Mouse (Mus musculus) heart, embryonic 11.5 days (tissue): ENCODE measurements at regions not wholly inside any gene's neighbourhood (a gene's known extent, or its start where the extent isn't known, plus 50 kb on each side); places are given as distances from the start of the nearest gene placed in this dataset.

Experiments
- ATAC-seq: fragments of 200-750 bp; cut with Nextera tagmentation; replicated peaks from 2 replicates; pipeline ENCODE4 v1.8.0; 2017; ENCODE audit warnings: moderate library complexity; ENCODE audit not compliant: insufficient number of reproducible peaks, low FRiP score, low TSS enrichment
- H3K27ac ChIP-seq: fragments of 300-500 bp; sonication (generic); 2 replicates; pipeline ENCODE4 v1.5.1; 2014; ENCODE audit warnings: mild to moderate bottlenecking, low read depth, low read length
- H3K27me3 ChIP-seq: fragments of 300-500 bp; sonication (generic); 2 replicates; pipeline ENCODE4 v1.6.1; 2014; ENCODE audit warnings: mild to moderate bottlenecking, low read length, mixed read lengths; ENCODE audit not compliant: control insufficient read depth, insufficient read depth
- H3K36me3 ChIP-seq: fragments of 300-500 bp; sonication (generic); 2 replicates; pipeline ENCODE4 v1.6.1; 2014; ENCODE audit warnings: mild to moderate bottlenecking, low read length, moderate library complexity, mixed read lengths; ENCODE audit not compliant: control insufficient read depth, insufficient read depth
- H3K4me1 ChIP-seq: fragments of 300-500 bp; sonication (generic); 2 replicates; pipeline ENCODE4 v1.6.1; 2014; ENCODE audit warnings: low read length; ENCODE audit not compliant: control insufficient read depth, insufficient read depth
- H3K4me2 ChIP-seq: fragments of 300-500 bp; sonication (generic); 2 replicates; pipeline ENCODE4 v1.6.1; 2014; ENCODE audit warnings: mild to moderate bottlenecking, moderate library complexity
- H3K4me3 ChIP-seq: fragments of 300-500 bp; sonication (generic); 2 replicates; pipeline ENCODE4 v1.5.1; 2014; ENCODE audit warnings: low read depth, low read length
- H3K9ac ChIP-seq: fragments of 300-500 bp; sonication (generic); 2 replicates; pipeline ENCODE4 v1.6.1; 2014; ENCODE audit warnings: mild to moderate bottlenecking, low read depth, low read length, moderate library complexity
- H3K9me3 ChIP-seq: fragments of 300-500 bp; sonication (generic); replicated peaks from 2 replicates; pipeline ENCODE4 v1.6.1; 2016; ENCODE audit warnings: low read length; ENCODE audit not compliant: control insufficient read depth
- WGBS: fragments of 180-500 bp; shearing (Covaris S2); extraction: QIAGEN DNeasy Blood & Tissue Kit; methylation state at CpG from one replicate; pipeline ENCODE4 v1.1.7; 2014; ENCODE audit not compliant: insufficient replicate concordance; 5-methylcytosine and 5-hydroxymethylcytosine counted together

DNA sequence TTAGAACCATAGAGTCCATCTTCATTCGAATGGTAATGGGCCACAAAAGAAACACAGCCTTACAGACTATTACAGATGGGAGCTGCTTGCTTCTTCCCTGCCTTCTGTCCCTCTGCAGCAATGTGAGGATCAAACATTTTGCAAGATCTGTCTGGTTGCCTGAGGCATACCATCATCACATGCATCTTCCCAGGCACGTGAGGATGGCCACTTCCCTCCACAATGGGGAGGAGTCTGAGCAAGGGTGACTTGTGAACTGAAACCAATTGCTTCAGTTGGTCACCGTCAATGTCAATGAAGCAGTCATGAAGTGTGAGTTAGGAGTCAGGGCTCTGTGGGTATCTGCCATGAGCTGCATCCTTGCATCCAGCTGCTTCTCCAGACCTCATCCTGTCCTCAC, 123.5 kb downstream of the Gm826 start:
- no peaks in the 10 kb centered on the region for H3K27me3 ChIP-seq
- no peaks in the 10 kb centered on the region for H3K36me3 ChIP-seq
- H3K4me2 ChIP-seq = no peak overlapping the region
- no peaks in the 10 kb centered on the region for H3K9me3 ChIP-seq
- no peak overlapping the region for H3K4me3 ChIP-seq
- no peak overlapping the region for H3K9ac ChIP-seq
- no peaks in the 10 kb centered on the region for H3K4me1 ChIP-seq
- no peak for ATAC-seq
- WGBS = 57% methylated on average over 3 of the region's 3 CpGs
- no peak overlapping the region for H3K27ac ChIP-seq

DNA sequence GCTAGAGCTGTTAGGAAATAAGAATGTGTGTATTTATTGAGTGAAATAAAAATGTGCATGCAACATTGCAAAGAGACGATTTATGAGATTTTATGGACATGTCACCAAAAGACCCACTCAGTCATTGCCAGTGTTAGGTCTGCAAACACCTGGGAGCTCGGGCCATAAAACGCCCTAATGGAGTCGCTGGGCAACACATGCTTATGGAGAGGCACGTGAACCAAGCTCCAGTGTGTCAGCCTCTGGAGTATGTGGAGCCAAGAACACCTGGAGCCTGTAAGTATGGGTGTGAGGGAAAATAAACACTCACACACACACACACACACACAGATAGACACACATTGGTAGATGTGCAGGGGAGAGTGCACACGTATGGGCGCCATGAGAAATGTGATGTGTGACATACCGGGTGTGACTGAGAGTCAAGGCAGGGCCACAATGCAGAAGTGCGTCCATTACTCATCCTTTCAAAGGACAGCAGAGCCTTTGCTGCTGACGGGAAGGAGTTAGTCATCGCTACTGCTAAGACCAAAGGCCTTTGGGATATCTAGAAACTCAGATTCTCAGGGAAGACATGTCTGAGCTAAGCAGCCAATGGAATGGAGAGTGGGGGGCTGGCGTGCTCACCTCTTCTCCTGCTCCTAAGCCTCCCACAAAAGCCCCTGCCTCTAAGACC, 124.2 kb downstream of the Gm826 start:
- Histone ChIP-seq H3K27me3 (no peaks in the 10 kb centered on the region), H3K4me3 (no peak overlapping the region), H3K9me3 (no peaks in the 10 kb centered on the region), H3K27ac (no peak overlapping the region), H3K9ac (no peak overlapping the region), H3K4me2 (no peak overlapping the region), H3K4me1 (no peaks in the 10 kb centered on the region), H3K36me3 (no peaks in the 10 kb centered on the region)
- no peak for ATAC-seq
- 80% methylated on average over 12 of the region's 12 CpGs for WGBS

DNA sequence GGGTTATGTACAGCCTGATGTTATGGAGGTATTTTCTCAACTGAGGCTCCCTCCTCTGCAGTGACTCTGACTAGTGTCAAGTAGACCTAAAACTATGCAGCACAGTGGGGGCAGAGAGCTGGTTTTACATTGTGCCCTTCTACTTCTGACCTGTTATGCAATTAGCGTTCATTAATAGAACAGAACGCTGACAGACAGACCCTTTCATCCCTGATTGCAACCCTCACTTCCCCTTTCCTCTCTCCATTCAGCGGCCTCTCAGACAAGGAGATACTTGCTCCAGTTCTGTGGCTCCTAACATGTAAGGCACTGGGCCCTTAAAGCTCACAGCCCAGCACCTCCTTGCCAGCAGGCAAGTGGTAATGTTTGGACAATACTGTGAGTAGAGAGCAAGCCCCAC, 125.7 kb downstream of the Gm826 start:
- Histone ChIP-seq H3K27ac (no peak overlapping the region), H3K9ac (no peak overlapping the region), H3K27me3 (no peaks in the 10 kb centered on the region), H3K36me3 (no peaks in the 10 kb centered on the region), H3K4me1 (no peaks in the 10 kb centered on the region), H3K9me3 (no peaks in the 10 kb centered on the region), H3K4me2 (no peak overlapping the region), H3K4me3 (no peak overlapping the region)
- no peak for ATAC-seq
- WGBS = 68% methylated on average over 3 of the region's 3 CpGs

DNA sequence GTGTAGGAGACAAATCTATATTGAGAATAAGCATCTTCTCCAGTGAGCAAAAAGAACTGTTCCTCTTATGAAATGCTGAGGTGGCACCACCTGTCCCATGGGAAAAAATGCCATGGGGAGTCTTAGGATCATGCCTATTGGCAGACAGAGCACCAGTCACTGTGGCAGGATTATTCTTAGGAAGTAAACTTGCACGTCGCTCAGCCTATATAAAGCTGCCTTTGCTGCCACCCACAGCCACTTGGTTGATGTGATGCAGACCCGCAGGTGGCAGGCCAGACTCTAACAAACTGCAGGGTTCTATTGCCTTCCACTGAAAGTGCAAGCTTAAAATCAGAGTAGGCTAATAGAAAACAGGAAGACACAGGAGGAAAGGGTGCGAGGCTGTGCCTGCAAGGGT, 126.7 kb downstream of the Gm826 start:
- Histone ChIP-seq H3K36me3 (no peaks in the 10 kb centered on the region), H3K4me1 (no peaks in the 10 kb centered on the region), H3K4me3 (no peak overlapping the region), H3K27ac (no peak overlapping the region), H3K9ac (no peak overlapping the region), H3K27me3 (no peaks in the 10 kb centered on the region), H3K9me3 (no peaks in the 10 kb centered on the region), H3K4me2 (no peak overlapping the region)
- no peak for ATAC-seq
- WGBS = 58% methylated on average over 4 of the region's 4 CpGs

DNA sequence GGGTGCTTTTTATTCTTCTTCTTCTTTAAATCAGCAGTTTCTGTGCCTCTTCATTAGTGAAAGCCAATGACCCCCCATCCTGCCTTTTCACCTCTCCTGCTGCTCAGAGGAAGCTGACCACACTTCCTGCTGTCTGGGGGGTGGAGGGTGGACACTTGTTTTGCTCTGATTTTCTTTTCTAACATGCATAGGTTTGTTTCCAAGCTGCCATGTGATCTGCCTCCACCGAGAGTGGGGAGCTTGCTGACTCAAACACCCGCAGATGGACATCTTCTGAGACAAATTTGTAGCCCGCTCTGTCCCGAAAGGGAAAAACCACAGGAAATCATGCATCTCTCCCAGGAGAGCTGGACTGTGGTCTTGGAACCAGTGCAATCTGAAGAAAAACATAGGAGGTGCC, 141.3 kb downstream of the Gm826 start:
- Histone ChIP-seq H3K27ac (no peak overlapping the region), H3K27me3 (no peaks in the 10 kb centered on the region), H3K9ac (no peak overlapping the region), H3K36me3 (no peaks in the 10 kb centered on the region), H3K4me3 (no peak overlapping the region), H3K9me3 (no peaks in the 10 kb centered on the region), H3K4me2 (no peak overlapping the region), H3K4me1 (peaks cover 2% of the 10 kb centered on the region; the same call in 1 of the 2 replicates)
- WGBS = 51% methylated on average over 4 of the region's 4 CpGs
- no peak for ATAC-seq

DNA sequence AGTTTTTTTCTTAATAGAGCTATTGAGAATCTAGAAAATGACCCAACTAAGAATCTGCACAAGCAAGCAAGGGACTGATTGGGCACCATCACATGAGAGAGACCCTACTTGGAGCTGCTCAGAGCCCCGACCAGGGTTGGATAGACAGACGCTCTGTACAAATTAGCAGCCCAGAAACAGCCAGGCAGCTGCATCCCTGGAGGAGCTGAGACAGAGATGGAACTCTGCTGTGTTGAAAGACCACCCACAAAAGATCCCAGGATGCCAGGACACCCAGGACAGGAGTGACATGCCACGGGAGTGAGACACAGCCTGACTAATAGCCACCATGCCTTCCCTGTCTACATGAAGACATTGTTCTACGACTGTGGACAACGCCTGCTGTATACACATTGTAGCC, 147.9 kb downstream of the Gm826 start:
- ATAC-seq = no peak
- H3K4me1 ChIP-seq = no peaks in the 10 kb centered on the region
- no peak overlapping the region for H3K4me2 ChIP-seq
- WGBS = 73% methylated on average over 5 of the region's 5 CpGs
- H3K4me3 ChIP-seq = no peak overlapping the region
- no peaks in the 10 kb centered on the region for H3K9me3 ChIP-seq
- H3K27ac ChIP-seq = no peak overlapping the region
- no peaks in the 10 kb centered on the region for H3K36me3 ChIP-seq
- no peak overlapping the region for H3K9ac ChIP-seq
- H3K27me3 ChIP-seq = no peaks in the 10 kb centered on the region

DNA sequence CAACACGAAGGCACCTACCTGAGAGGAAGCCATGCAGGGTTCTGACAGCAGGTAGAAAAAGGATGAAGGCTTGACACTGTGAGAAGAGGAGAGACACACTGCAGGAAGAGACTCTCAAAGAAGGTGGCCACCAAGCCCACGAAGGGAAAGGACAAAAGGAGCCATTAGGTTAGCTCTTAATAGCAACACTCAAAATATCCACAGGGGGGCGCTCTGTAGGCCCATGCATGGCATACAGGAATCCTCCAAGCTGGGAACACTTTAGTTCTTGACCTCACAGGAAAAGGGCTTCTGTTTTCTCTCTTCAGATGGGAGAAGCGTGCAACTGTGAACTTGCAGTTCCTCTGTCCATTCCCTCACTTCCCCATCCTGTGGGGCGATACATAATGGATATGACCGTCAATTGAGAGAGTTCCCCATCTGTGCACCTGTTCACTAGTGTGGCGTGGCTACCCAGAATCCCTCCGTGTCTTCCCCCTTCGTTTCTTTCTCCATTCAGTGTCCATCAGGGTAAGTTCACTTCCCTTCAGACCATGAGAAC, 162.9 kb downstream of the Gm826 start:
- Histone ChIP-seq H3K9ac (no peak overlapping the region), H3K4me3 (no peak overlapping the region), H3K4me1 (no peaks in the 10 kb centered on the region), H3K9me3 (no peaks in the 10 kb centered on the region), H3K27me3 (no peaks in the 10 kb centered on the region), H3K27ac (no peak overlapping the region), H3K4me2 (no peak overlapping the region), H3K36me3 (no peaks in the 10 kb centered on the region)
- WGBS = 71% methylated on average over 9 of the region's 9 CpGs
- ATAC-seq = no peak

DNA sequence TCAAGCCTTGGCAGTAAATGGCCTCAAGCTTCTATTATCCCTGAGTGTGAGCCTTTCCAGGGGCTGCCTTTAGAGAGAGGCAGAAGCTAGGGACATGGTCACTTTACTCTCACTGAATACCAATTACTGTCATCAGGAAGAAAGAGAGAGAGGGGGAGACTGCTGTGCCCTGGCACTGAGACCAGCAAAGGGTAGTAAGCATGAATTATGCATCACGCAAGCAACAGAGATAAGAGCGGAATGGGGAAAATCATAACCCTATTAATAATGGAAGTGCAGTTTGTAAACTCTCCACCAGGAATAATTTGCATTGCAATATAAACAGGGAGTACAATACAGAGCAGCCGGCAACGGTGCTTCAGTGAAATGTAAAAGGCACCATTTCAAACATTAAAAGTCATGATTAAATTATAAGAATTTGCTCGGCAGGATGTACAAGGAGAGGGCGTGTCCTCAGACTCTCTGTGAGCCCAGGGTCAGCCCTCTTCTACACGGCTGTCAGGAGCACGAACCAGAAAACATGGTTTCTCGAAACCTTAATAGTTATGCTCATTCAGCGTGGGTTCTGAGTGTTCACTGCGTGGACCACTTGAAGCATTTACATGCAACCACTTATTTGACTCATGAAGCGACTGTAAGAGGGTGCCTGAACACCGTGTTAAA, 175.2 kb downstream of the Gm826 start:
- H3K4me3 ChIP-seq = no peak overlapping the region
- peaks cover 4% of the 10 kb centered on the region; the same call in 1 of the 2 replicates for H3K4me1 ChIP-seq
- WGBS = 70% methylated on average over 13 of the region's 13 CpGs
- no peaks in the 10 kb centered on the region for H3K9me3 ChIP-seq
- H3K27ac ChIP-seq = no peak overlapping the region
- no peak for ATAC-seq
- no peaks in the 10 kb centered on the region for H3K36me3 ChIP-seq
- H3K27me3 ChIP-seq = no peaks in the 10 kb centered on the region
- no peak overlapping the region for H3K9ac ChIP-seq
- H3K4me2 ChIP-seq = no peak overlapping the region

DNA sequence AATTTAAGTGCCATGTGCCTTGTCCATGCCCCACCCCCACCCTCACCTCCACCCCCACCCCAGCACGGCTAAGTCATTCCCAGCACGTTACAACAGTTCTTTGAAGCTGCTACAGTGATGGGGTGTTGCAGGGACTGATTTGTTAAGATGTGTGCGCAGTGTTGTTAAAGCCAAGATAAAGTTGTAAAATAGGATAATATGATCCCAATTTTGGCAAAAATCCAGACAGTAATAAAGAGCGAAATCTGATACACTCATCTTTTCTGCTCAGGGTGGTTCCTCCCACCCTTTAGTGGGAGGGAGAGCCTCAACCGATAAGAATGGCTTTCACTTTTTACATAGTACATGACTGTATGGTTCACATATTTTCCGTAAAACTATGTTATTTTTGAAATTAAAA, 180.2 kb downstream of the Gm826 start:
- H3K27me3 ChIP-seq = no peaks in the 10 kb centered on the region
- H3K9me3 ChIP-seq = no peaks in the 10 kb centered on the region
- H3K9ac ChIP-seq = no peak overlapping the region
- H3K4me2 ChIP-seq = no peak overlapping the region
- no peak overlapping the region for H3K27ac ChIP-seq
- 64% methylated on average over 6 of the region's 6 CpGs for WGBS
- no peaks in the 10 kb centered on the region for H3K36me3 ChIP-seq
- peaks cover 4% of the 10 kb centered on the region; the same call in 1 of the 2 replicates for H3K4me1 ChIP-seq
- no peak overlapping the region for H3K4me3 ChIP-seq
- ATAC-seq = no peak
